Mouse (Mus musculus) olfactory bulb, adult 2 months (tissue): ENCODE results near the gene Ntm.

Experiments
- CTCF ChIP-seq: fragments of 200-500 bp; IDR thresholded peaks from 2 replicates; pipeline ENCODE4 v1.5.1; 2012; ENCODE audit warnings: low read depth, mild to moderate bottlenecking, low read length, moderate library complexity; ENCODE audit not compliant: insufficient read depth
- POLR2A ChIP-seq: fragments of 200-500 bp; IDR thresholded peaks from 2 replicates; pipeline ENCODE4 v1.6.1; 2012; ENCODE audit warnings: mild to moderate bottlenecking, low read depth, low read length, moderate library complexity; ENCODE audit not compliant: insufficient read depth

DNA sequence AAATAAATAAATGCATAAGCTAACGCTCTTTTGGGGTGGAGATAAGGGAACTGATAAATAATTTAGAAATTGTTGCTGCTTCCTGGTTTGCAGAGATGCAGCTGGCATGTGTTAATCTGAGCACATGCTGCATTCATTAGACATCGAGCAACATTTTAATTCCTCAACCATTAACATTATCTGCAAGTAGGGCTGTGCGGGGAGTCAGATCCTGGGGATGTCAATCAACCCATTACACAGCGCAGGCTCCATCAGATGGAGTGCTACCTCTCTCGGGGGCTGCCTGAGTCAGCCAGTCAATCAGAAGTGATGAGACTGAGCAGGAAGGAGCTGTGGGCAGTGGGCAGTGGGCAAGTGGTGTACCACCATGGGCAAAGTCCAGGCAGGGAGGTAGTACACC is 100.5 kb downstream of the Ntm start:
- TF ChIP-seq CTCF (no peak), POLR2A (no peak)
